Mouse (Mus musculus): ENCODE data around the gene Cldn5. TPM values are rescaled to one million over a fixed set of nuclear protein-coding genes. Genes with fewer than 3 reads are reported as not detected.

Gene Cldn5
- 10 to 100 TPM; 47.2 to 51.8 TPM for total RNA-seq (2021)
- long read RNA-seq, experiment 1, transcript Cldn5-201 (1 exons, 1,416 nt), result major isoform, 241 of 241 reads
- long read RNA-seq, experiment 1, partial matches to known transcripts, result 0 of 241 reads
- long read RNA-seq, experiment 1, other reads (novel, unspliced or antisense), result 0 of 241 reads
- long read RNA-seq, experiment 2, transcript Cldn5-201 (1 exons, 1,416 nt), result major isoform, 205 of 205 reads
- long read RNA-seq, experiment 2, partial matches to known transcripts, result 0 of 205 reads
- long read RNA-seq, experiment 2, other reads (novel, unspliced or antisense), result 0 of 205 reads

DNA sequence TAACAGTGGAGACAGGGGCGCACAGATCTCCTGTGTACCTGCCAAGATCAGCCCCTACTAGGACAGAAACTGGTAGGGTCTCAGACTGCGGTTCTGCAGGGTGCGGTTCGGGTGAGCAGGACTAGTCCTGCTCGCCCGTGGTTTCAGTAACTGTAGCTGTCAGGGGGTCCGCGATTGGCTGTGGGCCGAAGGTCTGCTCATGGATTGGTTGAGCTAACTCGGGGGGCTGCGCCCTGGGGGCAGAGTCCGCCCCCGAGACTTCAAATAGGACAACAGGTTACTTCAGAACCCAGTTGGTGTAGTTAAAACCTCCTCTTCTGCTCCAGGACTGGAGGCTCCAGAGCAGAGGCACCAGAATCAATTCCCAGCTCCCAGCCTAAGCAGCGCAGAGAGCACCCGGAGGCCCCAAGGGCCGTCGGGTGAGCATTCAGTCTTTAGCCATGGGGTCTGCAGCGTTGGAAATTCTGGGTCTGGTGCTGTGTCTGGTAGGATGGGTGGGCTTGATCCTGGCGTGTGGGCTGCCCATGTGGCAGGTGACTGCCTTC lies at the start of gene Cldn5:
Gene Cldn5, plus strand, starts transcription at position 292 of the 545 bp plus-strand sequence.
- DNase-seq (ENCODE audit: low spot score in 2 of 2), result no peak

DNA sequence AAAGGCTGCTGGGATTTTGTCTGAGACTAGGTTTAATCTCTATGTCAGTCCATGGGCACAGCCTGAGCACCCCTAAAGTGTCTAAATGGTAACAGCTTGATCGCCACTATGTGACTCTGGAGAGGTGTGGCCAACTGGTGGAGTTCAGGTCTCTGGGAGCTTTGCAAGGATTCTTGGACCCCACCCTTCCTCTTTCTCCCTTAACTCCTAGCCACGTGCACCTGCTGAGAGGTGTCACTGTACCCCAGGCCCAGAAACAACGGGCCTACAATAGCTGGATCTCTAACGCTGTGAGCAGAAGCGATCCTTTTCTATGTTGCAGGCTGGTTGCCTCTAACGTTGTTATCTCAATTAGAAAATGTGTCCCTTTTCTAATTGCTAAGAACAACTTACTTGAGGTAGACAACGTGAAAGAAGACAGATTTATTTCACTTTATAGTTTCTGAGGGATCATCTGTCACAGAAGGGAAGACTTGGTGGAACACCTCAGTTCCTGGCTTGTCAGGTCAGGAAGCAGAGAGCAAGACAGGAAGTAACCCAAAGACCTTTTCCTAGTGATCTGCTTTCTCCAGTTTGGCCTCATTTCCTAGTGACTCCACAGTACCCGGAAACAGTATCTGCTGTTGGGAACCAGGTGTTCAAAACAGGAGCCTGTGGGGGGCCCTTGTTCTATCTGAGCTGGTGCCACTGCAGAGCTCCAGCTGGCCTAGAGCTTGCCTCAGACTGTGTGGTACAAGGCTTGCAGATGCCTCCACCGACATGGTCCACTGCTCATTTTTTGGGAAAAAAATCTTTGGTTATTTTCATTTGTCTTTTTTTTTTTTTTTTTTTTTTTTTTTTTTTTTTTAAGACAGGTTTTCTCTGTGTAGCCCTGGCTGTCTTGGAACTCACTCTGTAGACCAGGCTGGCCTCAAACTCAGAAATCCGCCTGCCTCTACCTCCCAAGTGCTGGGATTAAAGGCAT lies 48.8 kb upstream of the Cldn5 start:
- DNase-seq (ENCODE audit: low spot score in 2 of 2), result no peak

DNA sequence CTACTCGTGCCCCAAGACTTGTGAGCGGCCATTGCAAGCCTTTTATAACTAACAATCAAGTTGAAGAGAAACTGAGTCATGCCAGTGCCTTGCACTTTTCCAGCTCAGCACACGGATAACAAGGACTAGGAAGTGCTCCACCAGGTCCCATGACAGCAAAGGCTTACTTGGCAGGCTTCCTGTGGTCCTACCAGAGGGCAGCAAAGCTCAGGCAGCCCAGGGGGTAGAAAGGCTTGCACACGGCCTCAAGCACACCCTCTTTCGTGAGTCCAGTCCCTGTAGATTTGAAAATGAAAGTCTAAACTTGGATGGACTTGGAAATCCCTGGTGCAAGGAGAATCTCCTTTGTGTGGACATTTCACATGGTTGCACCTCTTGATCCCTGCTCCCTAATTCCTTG lies 47.5 kb upstream of the Cldn5 start:
- DNase-seq (ENCODE audit: low spot score in 2 of 2), result no peak

GRCm38 (mm10) chr16:18730640-18731039 lies 46.0 kb upstream of the Cldn5 start:
- DNase-seq (ENCODE audit: low spot score in 2 of 2), result no peak

- DNase-seq (ENCODE audit: low spot score in 2 of 2), result no peak
Observed at GRCm38 (mm10) chr16:18733100-18733956, 43.3 kb upstream of the Cldn5 start.

DNA sequence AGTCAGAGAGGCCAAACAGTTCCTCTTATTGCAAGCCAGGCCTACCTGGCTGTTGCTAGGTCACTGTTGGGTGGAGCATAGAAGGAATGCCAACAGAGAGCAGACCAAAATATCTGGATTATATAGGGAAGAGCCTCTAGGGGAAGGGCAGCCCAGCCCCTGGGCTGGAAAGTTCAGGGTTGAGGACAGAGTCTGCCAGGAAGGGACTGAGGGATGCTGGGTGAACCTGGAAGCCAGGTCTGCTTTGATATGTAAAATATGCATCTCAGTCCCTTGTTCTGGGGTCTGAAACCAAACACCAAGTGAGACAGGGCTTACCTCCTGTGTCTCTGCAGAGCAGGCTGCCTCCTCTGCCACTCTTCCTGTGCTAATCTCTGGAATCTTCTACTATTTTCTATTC lies 38.3 kb upstream of the Cldn5 start:
- no peak for DNase-seq (ENCODE audit: low spot score in 2 of 2)

GRCm38 (mm10) chr16:18746268-18747122 lies 30.2 kb upstream of the Cldn5 start:
- no peak for DNase-seq (ENCODE audit: low spot score in 2 of 2)

DNA sequence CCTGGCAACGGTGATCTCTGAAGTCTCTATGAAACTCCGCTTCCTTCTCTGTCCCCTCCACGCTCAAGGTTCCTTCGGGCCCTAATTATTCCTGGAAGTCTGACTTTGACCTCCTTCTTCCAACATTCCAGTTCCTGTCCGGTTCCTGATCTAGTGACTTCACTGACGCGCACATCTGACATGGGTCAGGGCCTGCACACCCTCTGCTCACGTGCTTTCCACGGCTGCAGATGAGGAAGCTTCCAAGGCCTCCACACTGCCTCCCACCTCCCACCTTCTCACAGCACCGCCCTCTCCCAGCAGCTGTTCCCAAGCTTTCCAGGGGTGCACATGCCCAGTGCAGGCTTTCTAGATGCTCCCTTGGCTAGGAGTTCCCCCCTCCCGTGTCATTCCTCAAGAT lies 25.5 kb upstream of the Cldn5 start:
- no peak for DNase-seq (ENCODE audit: low spot score in 2 of 2)

DNA sequence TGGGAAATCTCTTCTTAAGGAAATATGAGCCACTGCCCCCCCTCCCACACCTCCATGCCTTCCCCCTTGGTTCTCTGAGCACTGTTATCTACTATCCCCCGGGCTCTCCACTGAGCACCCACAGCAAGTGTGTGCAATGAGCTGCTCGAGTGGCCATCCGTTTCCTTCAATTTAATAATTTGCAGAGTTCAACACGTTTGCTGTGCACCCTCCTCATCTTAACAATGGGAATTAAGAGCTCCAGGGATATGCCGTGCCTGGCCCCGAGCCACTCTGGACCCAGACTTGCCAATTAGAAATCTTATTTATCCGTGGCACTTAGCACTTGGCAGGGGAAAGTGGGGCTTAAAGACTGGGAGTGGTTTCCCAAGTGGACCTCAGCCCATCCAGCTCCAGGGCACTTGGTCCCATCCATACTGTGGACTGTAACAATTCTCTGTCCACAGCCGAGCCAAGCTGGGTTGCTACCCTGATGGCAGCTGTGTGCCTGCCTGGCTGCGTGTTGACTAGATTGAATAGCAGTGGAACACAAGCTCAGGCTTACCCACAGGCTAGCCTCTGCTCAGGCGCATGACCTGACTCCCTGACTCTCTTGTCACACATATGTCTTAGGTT lies 24.7 kb upstream of the Cldn5 start:
- no peak for DNase-seq (ENCODE audit: low spot score in 2 of 2)

- DNase-seq (ENCODE audit: low spot score in 2 of 2), result no peak
Observed at GRCm38 (mm10) chr16:18761734-18762133, 14.9 kb upstream of the Cldn5 start.

DNA sequence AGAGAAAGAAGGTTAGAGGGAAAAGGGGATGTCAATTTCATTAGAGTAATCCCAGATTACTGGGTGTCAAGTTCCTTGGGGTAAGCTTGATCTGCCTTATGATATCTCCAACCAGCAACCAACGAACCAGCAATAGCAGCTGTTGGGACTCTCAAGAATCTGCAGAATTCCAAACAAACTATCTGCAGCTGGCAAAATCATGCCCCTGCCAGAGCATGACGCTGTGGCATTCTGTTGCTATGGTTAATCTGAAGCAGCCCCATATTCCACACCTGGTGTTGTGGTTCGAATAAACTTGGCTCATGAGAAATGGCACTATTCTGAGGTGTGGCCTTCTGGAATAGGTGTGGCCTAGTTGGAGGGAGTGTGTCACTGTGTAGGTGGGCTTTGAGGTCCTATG lies 13.7 kb upstream of the Cldn5 start:
- DNase-seq (ENCODE audit: low spot score in 2 of 2), result no peak

DNA sequence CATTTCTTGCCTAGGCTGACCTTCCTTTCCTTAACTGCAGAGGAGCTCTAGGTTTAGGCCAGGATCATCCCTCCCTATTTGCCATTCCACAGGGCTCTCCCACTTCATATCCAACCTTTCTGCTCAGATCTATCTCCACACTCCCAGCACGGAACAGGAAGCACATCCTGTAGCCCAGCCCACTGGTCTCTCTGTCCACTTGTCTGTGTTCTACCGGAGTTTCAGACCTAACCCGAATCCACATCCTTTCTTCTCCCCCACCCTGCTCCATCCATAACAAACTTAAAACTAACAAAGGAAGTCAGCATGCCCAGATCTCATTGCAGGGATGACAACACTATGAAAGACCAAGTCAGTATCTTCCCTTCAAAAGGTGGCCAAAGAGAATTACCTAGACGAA lies 10.3 kb upstream of the Cldn5 start:
- DNase-seq (ENCODE audit: low spot score in 2 of 2), result no peak

DNA sequence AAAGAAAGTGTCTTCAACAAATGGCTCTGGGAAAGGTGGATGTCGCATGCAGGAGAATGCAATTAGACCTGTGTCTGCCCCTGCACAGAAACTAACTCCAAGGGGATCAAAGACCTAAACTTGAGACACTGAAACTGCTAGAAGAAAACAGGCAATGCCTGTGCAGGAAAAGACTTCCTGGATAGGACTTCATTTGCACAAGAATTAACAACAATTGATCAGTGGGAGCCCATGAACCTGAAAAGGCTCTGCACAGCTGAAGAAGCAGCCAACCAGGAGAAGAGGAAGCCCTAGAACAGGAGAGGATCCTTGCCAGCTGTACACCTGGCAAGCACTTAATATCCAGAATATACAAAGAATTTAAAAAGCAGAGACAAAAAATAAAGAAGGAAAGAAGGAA lies 7.1 kb upstream of the Cldn5 start:
- no peak for DNase-seq (ENCODE audit: low spot score in 2 of 2)

GRCm38 (mm10) chr16:18773936-18774335 lies 2.7 kb upstream of the Cldn5 start:
- no peak for DNase-seq (ENCODE audit: low spot score in 2 of 2)

DNA sequence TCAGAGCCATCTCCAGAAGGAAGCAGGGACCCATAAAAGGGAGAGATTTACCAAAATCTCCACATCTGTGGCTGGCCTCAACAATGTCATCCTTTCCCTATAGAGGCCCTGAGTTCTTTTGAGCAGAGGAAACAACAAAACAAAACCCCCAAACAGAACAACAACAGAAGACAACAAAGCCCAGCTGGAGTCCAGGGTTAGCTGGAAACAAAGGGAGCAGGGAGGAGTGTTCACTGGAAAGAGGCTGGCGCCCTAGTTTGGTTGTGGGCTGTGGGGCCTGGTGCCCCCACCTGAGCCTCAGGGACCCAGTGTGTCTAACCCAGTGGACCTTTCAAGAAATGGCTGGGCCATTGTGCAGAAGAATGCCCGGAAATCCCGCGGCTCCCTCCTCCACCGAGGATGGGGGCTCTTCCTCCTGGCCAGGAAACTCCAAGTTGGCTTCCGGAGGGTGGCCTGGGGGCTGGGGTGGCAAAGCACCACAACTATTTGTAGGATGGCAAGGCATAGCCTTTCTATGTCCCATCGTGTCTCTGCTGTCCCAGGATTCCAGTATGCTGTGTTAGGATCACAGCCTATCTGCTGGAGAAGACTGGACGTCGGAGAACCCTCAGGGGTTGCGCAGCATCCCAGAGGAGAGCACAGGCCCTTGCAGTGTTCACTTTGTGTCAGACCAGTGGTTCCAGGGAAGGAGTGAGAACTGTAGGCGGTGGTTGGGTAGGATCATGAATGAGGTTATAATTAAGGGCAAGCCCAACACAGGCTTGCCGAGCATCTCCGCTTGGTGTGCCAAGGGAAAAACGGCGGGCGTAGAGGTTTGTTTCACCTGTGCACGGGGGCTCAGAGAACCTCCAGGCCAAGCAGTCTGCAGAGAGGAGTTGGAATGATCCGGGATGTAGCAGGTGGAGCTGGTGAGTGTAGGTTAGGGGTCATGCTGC lies 759 bp upstream of the Cldn5 start:
- DNase-seq (ENCODE audit: low spot score in 2 of 2), result no peak

GRCm38 (mm10) chr16:18777101-18778080 lies 744 bp downstream of the Cldn5 start:
- no peak for DNase-seq (ENCODE audit: low spot score in 2 of 2)

DNA sequence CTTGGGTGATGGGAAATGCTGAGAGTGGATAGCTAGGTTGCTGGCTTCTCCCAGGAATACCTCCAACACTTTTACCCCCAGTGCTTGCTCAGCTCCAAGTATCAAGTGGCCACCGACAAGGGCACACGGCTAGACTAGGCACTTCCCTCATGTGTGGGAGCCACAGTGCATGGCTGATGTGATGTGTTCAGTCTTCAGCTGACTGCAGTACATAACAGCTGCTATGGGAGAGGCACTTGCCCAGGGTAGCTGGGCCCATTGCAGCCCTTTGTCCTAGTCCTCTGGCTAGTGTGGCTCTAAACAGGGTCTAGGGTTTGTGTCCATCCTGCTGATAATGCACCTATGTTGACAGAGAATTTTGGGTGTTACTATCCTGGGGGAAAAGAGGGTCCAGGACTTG lies 1.8 kb downstream of the Cldn5 start:
- DNase-seq (ENCODE audit: low spot score in 2 of 2), result no peak

Measured in left cerebral cortex, adult 18-20 months (tissue).